8 mouse cellular contexts compared by ENCODE assay signal in the genomic region with DNA sequence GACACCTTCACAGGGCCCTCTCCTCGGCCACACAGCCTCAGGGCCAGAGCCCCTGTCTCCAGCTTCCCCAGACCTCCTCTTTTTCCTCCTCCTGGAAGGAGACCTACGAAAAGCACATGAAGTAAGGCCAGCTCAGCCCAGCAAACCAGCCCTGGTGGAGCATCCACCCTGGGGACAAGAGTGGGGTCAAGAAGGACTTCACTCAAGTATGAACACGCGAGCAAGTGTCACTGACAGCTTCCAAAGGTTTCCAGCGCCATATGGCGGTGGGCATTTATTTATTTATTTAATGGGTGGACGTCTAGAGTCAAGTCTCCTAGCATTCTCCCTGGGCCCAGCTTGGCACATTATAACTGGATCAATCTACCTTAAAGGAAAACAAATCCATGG. TPM values are rescaled to one million over a fixed set of nuclear protein-coding genes. Genes with fewer than 3 reads are reported as not detected.
A peak's percentile ranks its signal among the peaks of the same experiment; 100 is the strongest.
DNase-seq lines count a peak whose midpoint lies in the region; ATAC-seq and TF ChIP-seq lines count a peak whose summit lies in the region.

No protein-coding gene starts in this region.

- no peak for TF ChIP-seq CTCF in ES-Bruce4 (IDR thresholded peaks at IDR 0.05; ENCODE audit: low read depth, low read length)
- no peak for TF ChIP-seq CTCF in liver, postnatal 0 days (IDR thresholded peaks at IDR 0.05; ENCODE audit: low read depth)

- peaks cover 8% of the 10 kb centered on the region for H3K36me3 ChIP-seq in heart, embryonic 12.5 days
- no peaks in the 10 kb centered on the region for H3K36me3 ChIP-seq in ES-Bruce4 (ENCODE audit: control insufficient read depth, insufficient read depth, low read length, poor library complexity, severe bottlenecking)
- H3K36me3 ChIP-seq in hindbrain, embryonic 10.5 days: peaks cover 8% of the 10 kb centered on the region
- no peaks in the 10 kb centered on the region for H3K36me3 ChIP-seq in liver, postnatal 0 days (replicated peaks; ENCODE audit: insufficient read depth, low read length)

- peak overlapping the region; percentile 54 for H3K9ac ChIP-seq in heart, embryonic 12.5 days
- peak overlapping the region; percentile 56 for H3K9ac ChIP-seq in ES-Bruce4 (ENCODE audit: low read depth, poor library complexity, severe bottlenecking)
- H3K9ac ChIP-seq in liver, postnatal 0 days (replicated peaks): no peak overlapping the region

- no peak for TF ChIP-seq EP300 in ES-Bruce4 (IDR thresholded peaks at IDR 0.05; ENCODE audit: insufficient read depth, low read depth, low read length)
- TF ChIP-seq EP300 in liver, postnatal 0 days (IDR thresholded peaks at IDR 0.05; ENCODE audit: low read depth): no peak

- 53% methylated on average over 7 of the region's 7 CpGs for WGBS in heart, embryonic 12.5 days
- 61% methylated on average over 7 of the region's 7 CpGs for WGBS in hindbrain, embryonic 10.5 days
- whole genome bisulfite sequencing in liver, postnatal 0 days (ENCODE audit: insufficient replicate concordance): 40% methylated on average over 7 of the region's 7 CpGs

- no peak overlapping the region for H3K4me3 ChIP-seq in heart, embryonic 12.5 days
- H3K4me3 ChIP-seq in ES-Bruce4 (ENCODE audit: low read depth, low read length): peak overlapping the region; percentile 3; the same call in 1 of the 2 replicates
- no peak overlapping the region for H3K4me3 ChIP-seq in hindbrain, embryonic 10.5 days
- H3K4me3 ChIP-seq in liver, postnatal 0 days (ENCODE audit: low read depth, low read length): no peak overlapping the region

- no peak for TF ChIP-seq POLR2A in ES-Bruce4 (IDR thresholded peaks at IDR 0.05; ENCODE audit: insufficient read depth, low read length)

- peaks cover 52% of the 10 kb centered on the region for H3K4me1 ChIP-seq in heart, embryonic 12.5 days (replicated peaks)
- H3K4me1 ChIP-seq in ES-Bruce4 (ENCODE audit: control insufficient read depth, insufficient read depth, low read length): peaks cover 4% of the 10 kb centered on the region
- H3K4me1 ChIP-seq in hindbrain, embryonic 10.5 days (replicated peaks): peaks cover 40% of the 10 kb centered on the region
- H3K4me1 ChIP-seq in liver, postnatal 0 days (ENCODE audit: insufficient read depth): peaks cover 37% of the 10 kb centered on the region

- no peaks in the 10 kb centered on the region for H3K27me3 ChIP-seq in heart, embryonic 12.5 days (replicated peaks)
- H3K27me3 ChIP-seq in ES-Bruce4 (ENCODE audit: control insufficient read depth, insufficient read depth, low read length, poor library complexity, severe bottlenecking): no peaks in the 10 kb centered on the region
- no peaks in the 10 kb centered on the region for H3K27me3 ChIP-seq in hindbrain, embryonic 10.5 days (ENCODE audit: insufficient read depth, poor library complexity, severe bottlenecking)
- no peaks in the 10 kb centered on the region for H3K27me3 ChIP-seq in liver, postnatal 0 days (ENCODE audit: insufficient read depth, low read length)

- no peak for DNase-seq in heart, adult 8-10 months (ENCODE audit: low spot score)
- DNase-seq in hindbrain, embryonic 10.5 days (ENCODE audit: low spot score): no peak
- DNase-seq in liver, postnatal 0 days: no peak
- DNase-seq in thymus, adult 18-20 months: no peak
- DNase-seq in embryo, embryonic 10 days (ENCODE audit: low spot score): no peak
- no peak for DNase-seq in cerebellum, postnatal 4 days (ENCODE audit: low spot score in 2 of 2)

- peak overlapping the region; percentile 76 for H3K27ac ChIP-seq in heart, embryonic 12.5 days (ENCODE audit: poor library complexity, severe bottlenecking)
- peak overlapping the region; percentile 72 for H3K27ac ChIP-seq in ES-Bruce4 (ENCODE audit: insufficient read depth, low read length)
- H3K27ac ChIP-seq in hindbrain, embryonic 10.5 days: peak overlapping the region; percentile 90
- peak overlapping the region; percentile 79 for H3K27ac ChIP-seq in liver, postnatal 0 days (ENCODE audit: low read depth)

- H3K4me2 ChIP-seq in heart, embryonic 12.5 days: no peak overlapping the region
- no peak overlapping the region for H3K4me2 ChIP-seq in liver, postnatal 0 days (ENCODE audit: low read depth, low read length)

- H3K9me3 ChIP-seq in heart, embryonic 12.5 days (replicated peaks): no peaks in the 10 kb centered on the region
- H3K9me3 ChIP-seq in ES-Bruce4 (replicated peaks; ENCODE audit: control insufficient read depth, insufficient read depth, low read length, poor library complexity, severe bottlenecking): no peaks in the 10 kb centered on the region
- no peaks in the 10 kb centered on the region for H3K9me3 ChIP-seq in hindbrain, embryonic 10.5 days
- H3K9me3 ChIP-seq in liver, postnatal 0 days (ENCODE audit: low read length): no peaks in the 10 kb centered on the region

- no peak for ATAC-seq in heart, embryonic 12.5 days (ENCODE audit: insufficient number of reproducible peaks, low FRiP score)
- ATAC-seq in liver, postnatal 0 days: no peak

RNA-seq across cellular contexts. Expression of a gene that starts 21.3 kb away (rescaled TPM):
- polyA plus RNA-seq in heart, embryonic 12.5 days (2016; fragmentation: Nextera tagmentation; extraction: Ambion mirVana): 55.6 and 55.7 TPM in 2 replicates
- total RNA-seq in heart, adult 8-10 months (2022): 10 to 100 TPM; 10.7 to 14.7 (median 12.9) TPM
- 16.5 and 18.0 TPM in 2 replicates for polyA plus RNA-seq in ES-Bruce4 (2011; ENCODE audit: insufficient read depth, insufficient read length, low read depth, missing spikeins)
- polyA plus RNA-seq in hindbrain, embryonic 10.5 days (2016; fragmentation: Nextera tagmentation; extraction: Ambion mirVana): 71.9 and 75.6 TPM in 2 replicates
- 31.2 and 32.9 TPM in 2 replicates for polyA plus RNA-seq in liver, postnatal 0 days (2015; fragmentation: Nextera tagmentation; extraction: Ambion mirVana)

RNA-seq across cellular contexts. Expression of a gene that starts 38.0 kb away (rescaled TPM):
- 5.9 and 6.9 TPM in 2 replicates for polyA plus RNA-seq in heart, embryonic 12.5 days (2016; fragmentation: Nextera tagmentation; extraction: Ambion mirVana)
- 1 to 10 TPM in 2 of 4 experiments, under 1 TPM in 2; 0.57 to 1.4 (median 1.1) TPM for total RNA-seq in heart, adult 8-10 months (2022)
- polyA plus RNA-seq in ES-Bruce4 (2011; ENCODE audit: insufficient read depth, insufficient read length, low read depth, missing spikeins): 105 and 112 TPM in 2 replicates
- polyA plus RNA-seq in hindbrain, embryonic 10.5 days (2016; fragmentation: Nextera tagmentation; extraction: Ambion mirVana): 15.9 and 24.4 TPM in 2 replicates
- 4.8 and 5.3 TPM in 2 replicates for polyA plus RNA-seq in liver, postnatal 0 days (2015; fragmentation: Nextera tagmentation; extraction: Ambion mirVana)
